Mouse (Mus musculus) bone marrow, adult 2 months (tissue): ENCODE measurements around the gene Tacc2.

Experiments used
- CTCF ChIP-seq: fragments of 200-500 bp; IDR thresholded peaks from 2 replicates; pipeline ENCODE4 v1.5.1; 2011; ENCODE audit warnings: low read length, control low read depth; ENCODE audit not compliant: control insufficient read depth, insufficient read depth
- POLR2A ChIP-seq: fragments of 200-500 bp; IDR thresholded peaks from 2 replicates; pipeline ENCODE4 v1.6.1; 2011; ENCODE audit warnings: low read depth, mild to moderate bottlenecking, control low read depth, low read length, borderline replicate concordance; ENCODE audit not compliant: control insufficient read depth

DNA sequence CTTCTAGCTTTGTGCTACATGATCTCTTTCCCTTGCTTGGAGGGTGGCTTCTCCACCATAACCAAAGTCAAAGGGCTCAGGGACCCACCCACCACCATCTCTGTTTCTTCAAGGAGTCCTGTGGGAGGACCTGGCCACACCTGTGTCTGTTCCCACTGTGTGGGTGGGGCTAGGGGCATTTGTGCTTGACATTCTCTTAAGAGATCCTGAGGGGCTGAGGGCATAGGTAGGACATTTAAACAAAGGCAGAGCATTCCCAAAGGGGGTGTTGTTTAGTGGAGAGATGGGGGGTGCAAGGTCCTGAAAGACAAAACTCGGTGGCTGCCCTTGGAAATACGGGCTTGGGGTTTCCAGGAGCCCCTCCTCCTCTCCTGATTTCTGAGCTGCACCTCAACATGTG lies 23.3 kb downstream of the Tacc2 start:
- TF ChIP-seq CTCF = no peak
- TF ChIP-seq POLR2A = no peak
